Mouse (Mus musculus) right cerebral cortex, postnatal 10 days (tissue): ENCODE measurements at regions not wholly inside any gene's neighbourhood (a gene's known extent, or its start where the extent isn't known, plus 50 kb on each side); places are given as distances from the start of the nearest gene placed in this dataset.

Experiments used
- DNase-seq, 2 experiments: peaks; one replicate each; pipeline ENCODE4 v3.0.0; 2021; ENCODE audit warnings: low spot score in 2 of 2

- peak; percentile 74 to 77 for DNase-seq
Observed at GRCm38 (mm10) chr5:149338016-149338696, 73.4 kb upstream of the Medag start.

- DNase-seq = no peak
Observed at GRCm38 (mm10) chr5:149338697-149339078, 72.9 kb upstream of the Medag start.

- DNase-seq = no peak
Observed at GRCm38 (mm10) chr5:149340361-149340760, 71.2 kb upstream of the Medag start.

GRCm38 (mm10) chr5:149341461-149341860 lies 70.1 kb upstream of the Medag start:
- DNase-seq = no peak

- no peak for DNase-seq
Observed at GRCm38 (mm10) chr5:149343610-149344527, 67.7 kb upstream of the Medag start.

GRCm38 (mm10) chr5:149344528-149344855 lies 67.1 kb upstream of the Medag start:
- no peak for DNase-seq

GRCm38 (mm10) chr5:149345161-149345560 lies 66.4 kb upstream of the Medag start:
- no peak for DNase-seq

- no peak for DNase-seq
Observed at GRCm38 (mm10) chr5:149349685-149350084, 61.9 kb upstream of the Medag start.

GRCm38 (mm10) chr5:149353039-149353655 lies 58.4 kb upstream of the Medag start:
- DNase-seq = peak in 1 of 2 experiments; percentile 49

- no peak for DNase-seq
Observed at GRCm38 (mm10) chr5:149354448-149355115, 57.0 kb upstream of the Medag start.

- DNase-seq = no peak
Observed at GRCm38 (mm10) chr5:149355131-149355530, 56.4 kb upstream of the Medag start.

GRCm38 (mm10) chr5:149356970-149357369 lies 54.6 kb upstream of the Medag start:
- no peak for DNase-seq
